Mouse (Mus musculus): ENCODE measurements around the gene P2ry6.
A peak's percentile ranks its signal among the peaks of the same experiment; 100 is the strongest.

The P2ry6 gene

GRCm38 (mm10) chr7:100911246-100911770 is 63.1 kb downstream of the P2ry6 start:
- DNase-seq = no peak

- no peak for DNase-seq
These were observed 65.9 kb downstream of the P2ry6 start for GRCm38 (mm10) chr7:100908567-100908966.

GRCm38 (mm10) chr7:100908061-100908460 is 66.4 kb downstream of the P2ry6 start:
- no peak for DNase-seq

GRCm38 (mm10) chr7:100907231-100907630 is 67.2 kb downstream of the P2ry6 start:
- DNase-seq = peak; percentile 79 to 83

GRCm38 (mm10) chr7:100906029-100906789 is 68.2 kb downstream of the P2ry6 start:
- no peak for DNase-seq

GRCm38 (mm10) chr7:100905037-100905436 is 69.4 kb downstream of the P2ry6 start:
- no peak for DNase-seq

GRCm38 (mm10) chr7:100904612-100905011 is 69.8 kb downstream of the P2ry6 start:
- DNase-seq = no peak

GRCm38 (mm10) chr7:100902451-100903137 is 71.9 kb downstream of the P2ry6 start:
- DNase-seq = no peak

GRCm38 (mm10) chr7:100897828-100898227 is 76.6 kb downstream of the P2ry6 start:
- DNase-seq = no peak

GRCm38 (mm10) chr7:100894833-100895226 is 79.6 kb downstream of the P2ry6 start:
- DNase-seq = no peak

- peak; percentile 62 to 67 for DNase-seq
These were observed 80.2 kb downstream of the P2ry6 start for GRCm38 (mm10) chr7:100894057-100894832.

- peak; percentile 38 to 65 for DNase-seq
These were observed 81.0 kb downstream of the P2ry6 start for GRCm38 (mm10) chr7:100893249-100894056.

All from cerebellum, postnatal 36 days (tissue).